Mouse (Mus musculus) intestine, embryonic 15.5 days (tissue): ENCODE measurements at regions not wholly inside any gene's neighbourhood (a gene's known extent, or its start where the extent isn't known, plus 50 kb on each side); places are given as distances from the start of the nearest gene placed in this dataset.
A peak's percentile ranks its signal among the peaks of the same experiment; 100 is the strongest.

Experiments used
- ATAC-seq: fragments of 200-750 bp; cut with Nextera tagmentation; 2 replicates; pipeline ENCODE4 v1.8.0; 2017; ENCODE audit warnings: moderate TSS enrichment, moderate library complexity
- H3K27ac ChIP-seq: fragments of 300-500 bp; sonication (generic); 2 replicates; pipeline ENCODE4 v1.5.1; 2015; ENCODE audit warnings: mild to moderate bottlenecking, inconsistent platforms
- H3K27me3 ChIP-seq: fragments of 300-500 bp; sonication (generic); replicated peaks from 2 replicates; pipeline ENCODE4 v1.6.1; 2015; ENCODE audit warnings: inconsistent platforms
- H3K36me3 ChIP-seq: fragments of 300-500 bp; sonication (generic); 2 replicates; pipeline ENCODE4 v1.6.1; 2015; ENCODE audit warnings: inconsistent platforms
- H3K4me1 ChIP-seq: fragments of 300-500 bp; sonication (generic); replicated peaks from 2 replicates; pipeline ENCODE4 v1.6.1; 2015; ENCODE audit warnings: inconsistent platforms
- H3K4me2 ChIP-seq: fragments of 300-500 bp; sonication (generic); replicated peaks from 2 replicates; pipeline ENCODE4 v1.6.1; 2015; ENCODE audit warnings: mild to moderate bottlenecking, inconsistent platforms
- H3K4me3 ChIP-seq: fragments of 300-500 bp; sonication (generic); replicated peaks from 2 replicates; pipeline ENCODE4 v1.5.1; 2015; ENCODE audit warnings: inconsistent platforms
- H3K9ac ChIP-seq: fragments of 300-500 bp; sonication (generic); 2 replicates; pipeline ENCODE4 v1.6.1; 2015; ENCODE audit warnings: inconsistent platforms
- H3K9me3 ChIP-seq: fragments of 300-500 bp; sonication (generic); 2 replicates; pipeline ENCODE4 v1.6.1; 2016; ENCODE audit warnings: inconsistent platforms
- WGBS: fragments of 180-500 bp; shearing (Covaris S2); methylation state at CpG from one replicate; pipeline ENCODE4 v1.1.7; 2015; 5-methylcytosine and 5-hydroxymethylcytosine counted together

DNA sequence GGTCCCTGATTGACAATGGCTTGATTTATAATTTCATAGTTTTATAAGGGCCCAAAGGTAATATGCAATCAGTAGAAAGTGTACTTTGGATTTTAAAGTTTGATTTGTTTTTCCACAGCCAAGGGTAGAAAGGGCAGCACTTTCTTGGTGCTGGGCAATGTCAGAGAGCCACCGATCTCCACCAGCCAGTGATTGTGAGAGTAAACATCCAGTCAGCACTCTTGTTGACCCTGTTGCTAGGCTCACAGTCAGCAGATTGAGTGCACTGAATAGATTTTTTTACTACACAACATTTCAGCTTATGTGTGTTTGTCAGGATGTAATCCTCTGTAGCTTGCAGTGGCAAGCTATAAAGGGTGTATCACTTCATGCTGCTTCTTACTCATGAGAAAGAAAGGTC is 176.3 kb downstream of the Ptger3 start:
- H3K36me3 ChIP-seq, result no peaks in the 10 kb centered on the region
- H3K4me3 ChIP-seq, result no peak overlapping the region
- no peaks in the 10 kb centered on the region for H3K27me3 ChIP-seq
- no peak overlapping the region for H3K9ac ChIP-seq
- whole genome bisulfite sequencing, result 31% methylated on average over 1 of the region's 1 CpGs
- H3K27ac ChIP-seq, result no peak overlapping the region
- H3K4me2 ChIP-seq, result no peak overlapping the region
- H3K9me3 ChIP-seq, result no peaks in the 10 kb centered on the region
- ATAC-seq, result no peak
- H3K4me1 ChIP-seq, result no peaks in the 10 kb centered on the region

- Histone ChIP-seq H3K9me3 (no peaks in the 10 kb centered on the region), H3K4me3 (no peak overlapping the region), H3K9ac (no peak overlapping the region), H3K4me1 (no peaks in the 10 kb centered on the region), H3K4me2 (no peak overlapping the region), H3K27ac (no peak overlapping the region), H3K36me3 (no peaks in the 10 kb centered on the region), H3K27me3 (no peaks in the 10 kb centered on the region)
- 42% methylated on average over 1 of the region's 1 CpGs for WGBS
- peak; percentile 62 for ATAC-seq
Measured at GRCm38 (mm10) chr3:157739628-157740294, 173.1 kb downstream of the Ptger3 start.

GRCm38 (mm10) chr3:157732136-157732940 is 165.6 kb downstream of the Ptger3 start:
- no peak for ATAC-seq
- no peak overlapping the region for H3K9ac ChIP-seq
- 81% methylated on average over 4 of the region's 4 CpGs for WGBS
- H3K4me2 ChIP-seq, result no peak overlapping the region
- no peaks in the 10 kb centered on the region for H3K9me3 ChIP-seq
- H3K4me3 ChIP-seq, result no peak overlapping the region
- H3K27me3 ChIP-seq, result no peaks in the 10 kb centered on the region
- no peak overlapping the region for H3K27ac ChIP-seq
- no peaks in the 10 kb centered on the region for H3K4me1 ChIP-seq
- H3K36me3 ChIP-seq, result no peaks in the 10 kb centered on the region

DNA sequence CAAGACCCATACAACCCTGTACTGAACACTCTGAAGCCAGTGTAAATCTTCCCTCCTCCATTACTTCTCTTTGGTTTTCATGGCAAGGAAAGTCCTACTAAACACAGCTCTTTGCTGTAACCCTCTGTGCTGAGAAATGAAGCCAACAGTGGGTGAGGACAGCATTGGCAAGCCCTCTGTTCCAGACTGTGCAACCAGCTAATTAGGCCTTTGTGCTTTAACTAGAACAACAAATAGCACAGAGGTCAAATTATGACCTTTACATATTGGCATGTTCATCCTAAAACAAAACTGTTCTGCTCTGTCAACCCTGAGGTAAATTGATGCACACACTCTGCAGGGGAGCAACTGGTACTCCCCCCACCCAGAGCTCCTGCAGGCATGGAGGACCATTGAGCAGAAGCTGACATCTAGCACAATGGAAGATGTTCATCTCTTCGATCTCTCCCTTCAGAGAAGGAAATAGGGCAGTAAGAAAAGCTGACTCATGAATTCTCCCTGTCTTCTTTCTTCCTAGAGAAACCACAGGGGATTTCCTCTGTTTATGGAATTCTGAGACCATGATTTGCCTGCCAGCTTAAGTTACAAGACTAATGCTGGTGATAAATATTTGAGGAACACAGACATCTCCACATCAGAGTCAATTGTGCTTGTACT is 163.1 kb downstream of the Ptger3 start:
- no peak overlapping the region for H3K9ac ChIP-seq
- H3K36me3 ChIP-seq, result no peaks in the 10 kb centered on the region
- H3K27ac ChIP-seq, result no peak overlapping the region
- H3K9me3 ChIP-seq, result no peaks in the 10 kb centered on the region
- no peak for ATAC-seq
- no peak overlapping the region for H3K4me2 ChIP-seq
- no peak overlapping the region for H3K4me3 ChIP-seq
- WGBS, result 40% methylated on average over 1 of the region's 1 CpGs
- no peaks in the 10 kb centered on the region for H3K27me3 ChIP-seq
- H3K4me1 ChIP-seq, result no peaks in the 10 kb centered on the region

DNA sequence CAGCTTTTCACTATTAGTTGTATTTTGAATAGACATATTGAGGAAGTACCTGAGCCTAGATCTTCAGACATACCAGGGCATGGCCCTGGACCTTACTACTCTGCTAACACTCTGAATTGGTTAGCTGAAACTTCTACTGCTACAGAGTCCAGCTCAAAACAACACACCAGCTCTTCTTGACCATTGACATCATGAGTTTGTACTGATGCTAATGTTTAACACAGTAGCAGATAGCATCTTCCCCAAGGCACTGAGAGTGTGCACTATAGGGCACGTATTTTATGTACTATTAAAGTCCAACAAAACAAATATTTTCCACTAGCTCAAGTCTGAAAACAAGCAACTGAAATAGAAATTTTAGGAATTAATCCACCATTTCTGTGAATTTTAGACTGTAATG is 157.8 kb downstream of the Ptger3 start:
- no peaks in the 10 kb centered on the region for H3K4me1 ChIP-seq
- WGBS, result 65% methylated on average over 1 of the region's 1 CpGs
- H3K36me3 ChIP-seq, result no peaks in the 10 kb centered on the region
- H3K4me2 ChIP-seq, result no peak overlapping the region
- H3K9ac ChIP-seq, result no peak overlapping the region
- H3K27me3 ChIP-seq, result no peaks in the 10 kb centered on the region
- ATAC-seq, result no peak
- no peaks in the 10 kb centered on the region for H3K9me3 ChIP-seq
- no peak overlapping the region for H3K27ac ChIP-seq
- H3K4me3 ChIP-seq, result no peak overlapping the region

DNA sequence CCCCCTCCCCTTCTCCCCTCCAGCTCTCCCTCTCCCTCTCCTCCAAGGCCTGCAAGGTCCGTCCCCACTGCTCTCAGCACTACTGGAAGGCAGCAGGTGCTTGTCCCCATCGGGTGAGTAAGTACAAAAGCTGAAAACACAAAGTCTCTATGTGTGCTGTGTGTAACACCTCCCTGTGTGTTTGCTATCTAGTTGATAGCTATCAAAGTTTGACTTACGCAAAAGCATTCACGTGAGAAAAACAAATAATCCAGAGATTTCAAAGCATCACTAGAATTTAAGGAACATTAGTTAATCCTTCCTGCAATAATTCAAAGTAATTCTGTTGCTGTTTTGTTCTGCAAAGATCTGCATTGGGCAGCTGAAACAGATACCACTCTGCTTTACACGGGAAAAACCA is 156.5 kb downstream of the Ptger3 start:
- 57% methylated on average over 5 of the region's 5 CpGs for WGBS
- ATAC-seq, result no peak
- no peaks in the 10 kb centered on the region for H3K9me3 ChIP-seq
- no peak overlapping the region for H3K4me3 ChIP-seq
- H3K27ac ChIP-seq, result no peak overlapping the region
- H3K9ac ChIP-seq, result no peak overlapping the region
- H3K4me1 ChIP-seq, result no peaks in the 10 kb centered on the region
- H3K27me3 ChIP-seq, result no peaks in the 10 kb centered on the region
- H3K4me2 ChIP-seq, result no peak overlapping the region
- H3K36me3 ChIP-seq, result no peaks in the 10 kb centered on the region

DNA sequence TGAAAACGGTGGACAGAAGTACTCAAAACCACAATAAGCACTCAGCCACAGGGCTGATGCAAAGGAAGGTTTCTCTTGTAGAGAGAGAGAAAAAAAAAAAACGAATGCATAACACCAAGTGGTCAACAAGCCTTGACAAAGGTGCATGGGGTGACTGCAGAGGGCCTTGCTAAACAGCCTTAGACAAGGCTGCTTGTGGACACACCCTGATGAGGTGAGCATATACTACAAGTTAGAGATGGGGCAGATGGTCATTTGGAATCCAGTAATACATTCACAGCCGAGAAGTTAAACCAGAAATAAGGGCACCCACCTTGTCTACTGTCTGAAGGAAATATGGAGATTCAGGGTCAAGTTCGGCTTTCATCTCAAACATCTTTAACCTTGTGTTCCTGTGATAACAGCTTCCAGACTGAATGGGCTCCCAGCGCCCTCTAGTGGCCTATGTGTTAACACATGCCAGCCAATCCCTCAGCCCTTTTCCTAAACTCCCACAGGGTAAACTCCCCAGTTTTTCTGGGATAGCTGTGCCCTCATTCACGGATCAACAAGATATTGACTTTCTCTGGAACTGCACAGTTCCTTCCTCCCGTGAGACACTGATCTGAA is 150.7 kb downstream of the Ptger3 start:
- WGBS, result 22% methylated on average over 7 of the region's 7 CpGs
- Histone ChIP-seq H3K27me3 (no peaks in the 10 kb centered on the region), H3K4me3 (no peak overlapping the region), H3K27ac (no peak overlapping the region), H3K4me2 (no peak overlapping the region), H3K4me1 (no peaks in the 10 kb centered on the region), H3K36me3 (no peaks in the 10 kb centered on the region), H3K9me3 (no peaks in the 10 kb centered on the region), H3K9ac (no peak overlapping the region)
- ATAC-seq, result peak; percentile 55

DNA sequence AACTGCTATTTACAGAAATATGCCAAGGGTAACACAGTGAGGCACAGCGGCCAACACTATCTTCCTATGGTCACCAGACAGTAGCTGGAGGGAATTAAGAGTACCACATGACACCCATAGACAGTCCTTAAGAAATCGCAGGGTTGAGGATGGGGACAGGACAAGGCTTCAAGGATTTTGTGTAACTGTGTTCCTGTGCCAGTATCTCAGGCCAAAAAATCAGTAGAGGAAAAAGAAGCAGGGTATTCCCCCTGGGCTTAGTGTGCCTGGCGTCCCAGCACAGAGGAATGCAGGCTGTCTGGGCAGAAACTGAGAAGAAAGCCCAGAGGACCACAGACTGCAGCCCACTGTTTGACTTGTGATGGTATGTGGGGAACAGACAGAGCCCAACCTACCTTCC is 147.3 kb downstream of the Ptger3 start:
- Histone ChIP-seq H3K27me3 (no peaks in the 10 kb centered on the region), H3K9me3 (no peaks in the 10 kb centered on the region), H3K4me2 (no peak overlapping the region), H3K27ac (no peak overlapping the region), H3K4me3 (no peak overlapping the region), H3K9ac (no peak overlapping the region), H3K4me1 (no peaks in the 10 kb centered on the region), H3K36me3 (no peaks in the 10 kb centered on the region)
- no peak for ATAC-seq
- WGBS, result 72% methylated on average over 3 of the region's 3 CpGs

GRCm38 (mm10) chr3:157710790-157711381 is 144.2 kb downstream of the Ptger3 start:
- Histone ChIP-seq H3K9ac (no peak overlapping the region), H3K36me3 (no peaks in the 10 kb centered on the region), H3K27ac (no peak overlapping the region), H3K4me3 (no peak overlapping the region), H3K9me3 (no peaks in the 10 kb centered on the region), H3K4me1 (no peaks in the 10 kb centered on the region), H3K27me3 (no peaks in the 10 kb centered on the region), H3K4me2 (no peak overlapping the region)
- no peak for ATAC-seq
- 68% methylated on average over 1 of the region's 1 CpGs for WGBS

GRCm38 (mm10) chr3:157699961-157700360 is 133.3 kb downstream of the Ptger3 start:
- Histone ChIP-seq H3K9me3 (no peaks in the 10 kb centered on the region), H3K4me2 (no peak overlapping the region), H3K4me1 (no peaks in the 10 kb centered on the region), H3K4me3 (no peak overlapping the region), H3K9ac (no peak overlapping the region), H3K36me3 (no peaks in the 10 kb centered on the region), H3K27me3 (no peaks in the 10 kb centered on the region), H3K27ac (no peak overlapping the region)
- no peak for ATAC-seq

- Histone ChIP-seq H3K27me3 (no peaks in the 10 kb centered on the region), H3K9me3 (no peaks in the 10 kb centered on the region), H3K27ac (no peak overlapping the region), H3K9ac (no peak overlapping the region), H3K36me3 (no peaks in the 10 kb centered on the region), H3K4me1 (no peaks in the 10 kb centered on the region), H3K4me2 (no peak overlapping the region), H3K4me3 (no peak overlapping the region)
- 82% methylated on average over 5 of the region's 5 CpGs for WGBS
- ATAC-seq, result no peak
Measured at GRCm38 (mm10) chr3:157698529-157698928, 131.8 kb downstream of the Ptger3 start.
